Mouse (Mus musculus) spleen, embryonic (tissue): ENCODE measurements around the gene Fam129b.

Source experiments
- CTCF ChIA-PET: fragments of 350-600 bp; sonication (Branson Sonifier 250); formaldehyde crosslinking; loops from one replicate; lab custom pipeline; 2022; lab: Charles Lee

The Fam129b gene

DNA sequence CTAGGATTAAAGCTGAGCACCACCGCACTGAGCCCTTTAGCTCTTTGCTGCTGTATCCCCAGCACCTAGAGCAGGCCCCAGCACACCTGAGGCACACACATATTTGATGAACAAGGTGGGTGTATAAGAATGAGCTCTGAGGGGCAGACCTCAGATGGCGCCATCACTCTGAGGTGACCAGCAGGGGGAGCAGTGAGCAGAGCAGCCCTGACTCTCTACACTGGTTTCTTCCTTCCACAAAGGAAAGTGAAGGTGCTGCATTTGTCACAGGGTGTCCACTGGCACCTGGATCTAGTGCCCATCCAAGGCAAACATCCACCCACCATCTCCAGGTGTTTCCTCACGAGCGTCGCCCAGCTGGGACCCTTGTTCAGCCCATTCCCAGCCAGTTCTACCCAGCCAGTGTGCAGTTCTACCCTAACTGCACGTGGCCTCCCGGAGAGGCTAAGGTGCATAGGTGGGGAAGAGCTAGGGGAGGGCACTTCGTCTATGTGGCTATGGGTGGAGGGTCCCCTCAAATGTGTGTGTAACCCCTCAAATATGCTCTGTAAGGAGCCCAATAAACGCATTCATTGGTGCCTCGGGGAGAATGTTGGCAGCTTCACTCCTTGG is 16.8 kb upstream of the Fam129b start:
- CTCF ChIA-PET: interaction anchor here (0.7 to 1.0 kb wide), 3 partner anchors 9 to 135 kb away, joined by 3 to 4 read pairs (median 3); no protein-coding TSS in a partner anchor

GRCm38 (mm10) chr2:32859622-32860012 is 16.3 kb upstream of the Fam129b start:
- CTCF ChIA-PET: interaction anchor here (0.7 to 1.0 kb wide), 3 partner anchors 9 to 136 kb away, joined by 3 to 4 read pairs (median 3); no protein-coding TSS in a partner anchor

DNA sequence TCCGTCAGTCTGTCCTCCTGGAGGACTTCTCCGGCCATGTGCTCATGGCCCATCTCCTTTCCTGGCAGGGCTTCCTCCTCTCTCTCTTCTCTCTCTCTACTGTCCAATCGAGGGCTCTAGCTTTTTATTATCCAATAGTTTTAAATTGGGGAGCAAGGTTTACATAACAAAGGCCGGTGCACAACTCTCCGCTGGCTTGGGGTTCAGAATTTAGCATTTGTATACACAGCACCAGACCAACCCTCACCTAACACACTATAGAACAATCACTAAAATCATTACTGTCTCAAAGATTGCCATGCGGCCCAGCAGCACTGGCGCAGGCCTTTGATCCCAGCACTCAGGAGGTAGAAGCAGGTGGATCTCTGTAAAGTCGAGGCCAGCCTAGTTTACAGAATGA is 15.1 kb upstream of the Fam129b start:
- CTCF ChIA-PET: interaction anchor here (1.0 kb wide), 1 partner anchor 25 kb away, joined by 3 read pairs; no protein-coding TSS in a partner anchor

DNA sequence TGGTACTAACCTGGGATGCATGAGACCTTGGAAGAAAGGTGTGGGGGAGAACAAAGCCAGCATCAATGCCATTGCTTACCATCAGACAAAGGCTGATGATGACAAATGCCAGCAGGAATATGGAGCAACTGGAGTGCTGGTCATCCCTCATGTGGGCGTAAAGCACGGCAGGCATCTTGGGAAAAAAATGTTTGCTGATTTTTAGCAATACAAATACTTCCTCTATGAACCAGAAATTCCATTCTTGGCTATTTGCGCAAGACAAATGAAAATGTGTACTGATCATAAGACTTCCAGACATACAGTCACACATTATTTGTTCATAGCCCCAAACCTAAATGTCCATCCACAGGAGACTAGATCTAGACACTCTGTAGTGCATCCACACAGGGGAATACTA is 12.6 kb upstream of the Fam129b start:
- CTCF ChIA-PET: no interaction called here

DNA sequence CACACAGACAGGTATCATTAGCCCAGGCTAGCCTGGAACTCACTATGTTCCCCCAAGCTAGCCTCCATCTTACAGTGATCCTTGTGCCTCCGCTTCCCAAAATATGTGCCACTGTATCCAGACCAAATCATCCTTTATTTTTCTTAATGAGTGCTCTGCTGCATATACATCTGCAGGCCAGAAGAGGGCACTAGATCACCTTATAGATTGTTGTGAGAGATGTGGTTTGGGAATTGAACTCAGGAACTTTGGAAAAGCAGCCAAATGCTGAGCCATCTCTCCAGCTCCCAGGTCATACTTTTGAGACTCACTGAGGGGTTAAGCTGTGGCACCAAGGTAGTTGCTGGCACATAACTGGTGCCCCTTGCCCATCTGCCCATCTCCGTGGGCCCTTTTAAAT is 11.2 kb upstream of the Fam129b start:
- CTCF ChIA-PET: interaction anchor here (0.6 to 1.0 kb wide), 2 partner anchors 12 to 33 kb away, joined by 3 read pairs; no protein-coding TSS in a partner anchor

GRCm38 (mm10) chr2:32867354-32867753 is 8.6 kb upstream of the Fam129b start:
- CTCF ChIA-PET: interaction anchor here (1.5 kb wide), 1 partner anchor 8 kb away, joined by 4 read pairs; no protein-coding TSS in a partner anchor

GRCm38 (mm10) chr2:32869721-32870274 is 6.1 kb upstream of the Fam129b start:
- CTCF ChIA-PET: no interaction called here

DNA sequence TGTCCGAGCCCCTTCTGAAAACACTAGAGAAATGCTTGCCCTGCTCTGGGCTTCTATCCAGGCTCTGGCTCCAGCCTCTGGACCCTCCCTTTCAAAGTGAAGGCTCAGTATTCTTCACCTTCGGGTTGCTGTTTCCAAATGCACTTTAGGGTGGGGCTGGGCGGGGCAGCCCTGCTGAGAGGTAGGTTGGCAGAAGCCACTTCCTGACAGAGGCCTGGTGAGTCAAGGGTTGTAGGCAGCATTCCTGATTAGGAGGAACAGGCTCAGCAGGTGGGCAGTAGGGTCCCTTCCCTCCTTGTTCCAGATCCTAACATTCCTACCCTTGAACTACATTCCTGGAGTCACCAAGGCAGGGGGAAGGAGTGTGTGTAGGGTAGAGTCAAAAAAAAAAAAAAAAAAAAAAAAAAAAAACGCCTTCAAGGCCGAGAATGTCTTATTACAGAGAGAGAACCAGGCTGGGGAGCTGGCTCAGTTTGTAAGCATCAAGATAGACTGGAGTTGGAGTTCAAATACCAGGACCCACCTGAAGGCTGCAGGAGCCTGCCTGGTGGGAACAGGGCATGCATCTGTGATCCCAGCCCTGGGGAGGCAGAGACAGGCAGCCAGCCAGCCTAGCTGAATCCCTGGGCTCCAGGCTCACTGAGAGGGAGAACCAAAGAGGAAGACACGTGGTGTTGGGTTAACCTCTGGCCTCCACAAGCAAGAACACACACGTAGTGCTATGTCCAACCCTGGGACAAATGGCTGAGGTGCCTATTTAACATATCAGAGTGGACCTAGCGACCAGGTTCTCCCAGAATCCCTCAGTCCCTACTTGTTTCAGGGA is 5.4 kb upstream of the Fam129b start:
- CTCF ChIA-PET: no interaction called here

DNA sequence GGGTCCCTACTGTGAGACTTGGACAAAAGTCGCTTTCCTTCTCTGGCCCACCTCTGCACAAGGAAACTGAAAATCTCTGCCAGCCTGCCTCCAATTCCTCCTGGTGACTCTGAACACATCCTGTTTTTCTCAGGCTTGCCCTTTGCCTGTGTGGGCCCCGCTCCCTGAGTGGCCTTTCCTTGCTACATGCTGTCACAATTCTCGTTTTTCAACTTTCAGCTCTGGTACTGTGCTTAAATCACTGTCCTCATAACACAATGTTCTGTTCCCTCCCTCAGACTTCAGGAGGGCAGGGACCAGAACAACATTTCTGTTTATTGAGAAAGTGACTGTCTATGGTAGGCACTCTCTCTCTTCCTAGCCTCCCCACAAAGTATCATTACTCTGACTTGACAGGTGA is 1.8 kb upstream of the Fam129b start:
- CTCF ChIA-PET: no interaction called here

DNA sequence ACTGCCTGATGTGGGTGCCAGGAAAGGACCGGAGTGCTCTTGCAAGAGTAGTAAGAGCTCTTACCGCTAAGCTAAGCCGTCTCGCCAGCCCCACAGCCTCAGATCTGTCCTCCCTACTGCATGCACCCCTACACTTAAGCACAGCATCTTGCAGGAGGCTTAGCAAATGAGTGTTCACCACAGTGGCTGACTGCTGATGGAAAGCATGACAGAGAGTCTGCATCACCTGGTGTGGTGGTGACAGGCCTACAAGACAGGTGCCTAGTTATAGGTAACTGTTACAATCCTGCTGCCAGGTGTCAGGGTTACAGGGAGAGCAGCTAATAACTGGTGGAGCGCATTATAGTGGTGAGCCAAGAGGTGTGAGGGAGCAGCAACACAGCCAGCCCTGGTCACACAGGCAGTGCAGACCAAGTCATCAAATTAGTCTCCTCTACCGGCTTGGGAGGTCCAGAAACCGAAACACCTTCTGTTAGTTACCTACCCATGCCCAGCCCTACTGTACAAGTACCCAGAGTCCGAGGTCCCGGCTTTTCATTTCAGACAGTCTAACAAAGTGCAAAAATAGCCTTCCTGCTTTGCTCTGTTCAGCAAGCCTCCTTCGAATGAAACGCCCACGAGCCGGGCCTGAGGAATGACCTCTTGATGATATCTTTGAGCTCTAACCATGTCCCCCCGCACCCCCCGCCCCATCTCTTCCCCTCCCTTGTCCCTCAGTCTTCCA is 801 bp upstream of the Fam129b start:
- CTCF ChIA-PET: interaction anchor here (0.6 kb wide), 1 partner anchor 29 kb away, joined by 3 read pairs; no protein-coding TSS in a partner anchor

GRCm38 (mm10) chr2:32876490-32877302 is 782 bp downstream of the Fam129b start:
- CTCF ChIA-PET: interaction anchor here (1.1 kb wide), 1 partner anchor 12 kb away, joined by 3 read pairs; no protein-coding TSS in a partner anchor

GRCm38 (mm10) chr2:32877303-32877702 is 1.4 kb downstream of the Fam129b start:
- CTCF ChIA-PET: interaction anchor here (0.6 to 1.1 kb wide), 2 partner anchors 12 to 29 kb away, joined by 3 to 4 read pairs; no protein-coding TSS in a partner anchor

DNA sequence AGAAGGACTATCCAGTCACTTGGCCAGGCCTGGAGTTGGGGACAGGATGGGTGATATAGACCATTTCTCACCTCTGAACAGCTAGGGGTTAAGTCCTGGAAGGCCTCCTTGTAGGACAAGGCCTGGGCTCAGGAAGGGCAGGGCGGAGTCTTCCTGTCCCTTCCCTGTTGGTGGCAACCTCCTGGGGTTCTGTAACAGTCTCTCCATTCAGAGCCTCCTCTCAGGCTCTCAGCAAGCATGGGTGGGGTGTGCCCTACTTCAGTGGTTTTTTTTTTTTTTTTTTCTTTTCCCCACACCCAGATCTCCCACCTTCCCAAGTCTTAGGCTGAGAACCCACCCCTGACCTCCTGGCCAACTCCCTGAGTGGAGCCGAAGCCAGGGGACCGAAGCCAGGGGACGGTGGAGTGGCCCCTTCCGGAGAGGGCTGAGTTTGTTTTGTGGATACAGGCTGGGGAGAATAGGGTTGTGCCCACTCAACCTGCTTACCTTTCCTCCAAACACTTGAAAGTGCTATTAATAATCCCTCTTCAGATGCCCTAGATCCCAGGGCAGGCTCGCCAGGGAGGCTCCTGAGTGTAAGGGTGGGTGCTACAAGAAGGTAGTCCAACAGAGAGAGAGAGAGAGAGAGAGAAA is 2.0 kb downstream of the Fam129b start:
- CTCF ChIA-PET: interaction anchor here (0.6 to 1.1 kb wide), 2 partner anchors 13 to 29 kb away, joined by 3 to 4 read pairs; no protein-coding TSS in a partner anchor

- CTCF ChIA-PET: no interaction called here
Measured at GRCm38 (mm10) chr2:32878396-32878795, 2.5 kb downstream of the Fam129b start.

DNA sequence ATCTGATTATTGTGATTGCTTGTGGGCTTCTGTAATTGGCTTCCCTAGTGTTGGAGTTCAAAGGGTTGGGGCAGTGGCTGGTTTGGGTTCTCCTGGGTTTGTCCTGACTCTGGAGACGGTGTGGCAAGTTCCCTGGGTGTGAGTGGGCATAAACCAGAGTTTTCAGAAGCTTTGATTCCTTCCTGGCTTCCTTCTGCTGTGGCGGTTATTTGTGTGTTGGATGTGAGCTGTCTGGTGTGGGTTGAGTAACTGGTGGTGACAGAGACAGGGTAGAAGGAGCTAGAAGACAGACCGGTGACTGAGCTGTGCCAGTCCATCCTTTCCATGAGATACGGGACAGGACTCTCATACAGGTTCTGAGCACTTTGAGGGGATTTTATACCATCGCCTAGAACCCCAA is 3.7 kb downstream of the Fam129b start:
- CTCF ChIA-PET: no interaction called here

GRCm38 (mm10) chr2:32881054-32881453 is 5.1 kb downstream of the Fam129b start:
- CTCF ChIA-PET: no interaction called here

GRCm38 (mm10) chr2:32881723-32882122 is 5.8 kb downstream of the Fam129b start:
- CTCF ChIA-PET: no interaction called here

- CTCF ChIA-PET: no interaction called here
Measured at GRCm38 (mm10) chr2:32882283-32883043, 6.5 kb downstream of the Fam129b start.

DNA sequence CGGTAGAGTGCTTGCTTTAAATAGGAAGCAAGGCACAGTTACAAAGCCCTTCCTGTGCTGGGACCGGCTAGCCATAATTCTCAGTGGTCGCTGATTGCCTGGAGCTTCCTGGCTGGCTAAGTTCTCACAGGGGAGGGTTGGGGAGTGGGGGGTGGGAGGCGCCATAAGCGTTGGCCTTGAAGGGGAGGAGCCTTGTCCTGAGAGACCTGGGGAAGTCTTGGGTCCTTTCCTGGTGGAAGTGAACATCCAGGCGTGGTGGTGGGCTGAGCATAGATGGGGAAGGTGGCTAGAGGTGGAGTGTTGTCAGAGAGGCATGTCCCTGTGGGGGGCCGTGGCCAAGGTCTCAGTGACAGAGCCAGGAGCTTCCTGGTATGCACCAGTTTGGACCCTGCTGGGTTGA is 8.8 kb downstream of the Fam129b start:
- CTCF ChIA-PET: interaction anchor here (0.7 kb wide), 1 partner anchor 16 kb away, joined by 6 read pairs; no protein-coding TSS in a partner anchor
